Mouse (Mus musculus) heart, adult 8-10 months (tissue): ENCODE measurements around the gene Zbtb39. TPM values are rescaled to one million over a fixed set of nuclear protein-coding genes. Genes with fewer than 3 reads are reported as not detected.

ENCODE experiments used
- total RNA-seq, 4 experiments: library from RNA; stranded (reverse); gene quantifications; 2 replicates each; pipeline ENCODE4 v1.2.4; 2022

The Zbtb39 gene
- total RNA-seq, 4 experiments from 2014 or later = 6.4 to 7.9 (median 7.5) TPM

Other genes starting within 250 kb of the Zbtb39 start
- gene Stac3, start 237.9 kb upstream of the Zbtb39 start, total RNA-seq = 1 to 10 TPM in 1 of 4 experiments, under 1 TPM in 2, not detected in 1; 0.66 to 1.5 (median 0.76) TPM
- gene Ndufa4l2, start 224.6 kb upstream of the Zbtb39 start, total RNA-seq = 10 to 100 TPM; 17.2 to 26.5 (median 21.6) TPM
- gene Shmt2, start 217.1 kb upstream of the Zbtb39 start, total RNA-seq = 10 to 100 TPM; 41.6 to 48.4 (median 44.5) TPM
- gene Nxph4, start 205.0 kb upstream of the Zbtb39 start, total RNA-seq = under 1 TPM; 0.22 to 0.66 (median 0.50) TPM
- gene Lrp1, start 118.4 kb upstream of the Zbtb39 start, total RNA-seq = 10 to 100 TPM; 64.0 to 88.9 (median 74.0) TPM
- 10 to 100 TPM; 38.4 to 43.7 (median 43.2) TPM for gene Stat6, start 96.6 kb upstream of the Zbtb39 start, total RNA-seq
- 1 to 10 TPM; 3.0 to 5.1 (median 3.6) TPM for gene Nemp1, start 72.6 kb upstream of the Zbtb39 start, total RNA-seq
- gene Nab2, start 71.0 kb upstream of the Zbtb39 start, total RNA-seq = 10 to 100 TPM in 1 of 4 experiments, 1 to 10 TPM in 3; 5.0 to 10.3 (median 6.6) TPM
- under 1 TPM in 1 of 4 experiments, not detected in 3; 0.08 TPM for gene Myo1a, start 34.4 kb upstream of the Zbtb39 start, total RNA-seq
- not detected for gene Tac2, start 15.1 kb upstream of the Zbtb39 start, total RNA-seq
- gene Gpr182, start 12.2 kb downstream of the Zbtb39 start, total RNA-seq = 1 to 10 TPM; 3.8 to 4.8 (median 4.2) TPM
- gene Rdh1, start 20.2 kb downstream of the Zbtb39 start, total RNA-seq = under 1 TPM in 1 of 4 experiments, not detected in 3; 0.06 TPM
- gene Rdh16f1, start 20.2 kb downstream of the Zbtb39 start, total RNA-seq = under 1 TPM in 1 of 4 experiments, not detected in 3; 0.22 TPM
- gene Rdh9, start 36.8 kb downstream of the Zbtb39 start, total RNA-seq = under 1 TPM in 2 of 4 experiments, not detected in 2; 0.09 to 0.22 TPM
- gene Rdh16, start 61.6 kb downstream of the Zbtb39 start, total RNA-seq = not detected
- gene Rdh19, start 110.4 kb downstream of the Zbtb39 start, total RNA-seq = not detected
- gene Rdh16f2, start 126.9 kb downstream of the Zbtb39 start, total RNA-seq = not detected
- under 1 TPM in 1 of 4 experiments, not detected in 3; 0.19 TPM for gene Rdh7, start 149.3 kb downstream of the Zbtb39 start, total RNA-seq
- not detected for gene Sdr9c7, start 159.0 kb downstream of the Zbtb39 start, total RNA-seq